Mouse (Mus musculus): Measurements from ENCODE around the gene Rab12. TPM values are rescaled to one million over a fixed set of nuclear protein-coding genes. Genes with fewer than 3 reads are reported as not detected.

Rab12 gene
- 20.1 and 22.8 TPM in 2 replicates for total RNA-seq (2012; rRNA removed)

GRCm38 (mm10) chr17:66519554-66520553 is at the start of gene Rab12:
TSS of gene Rab12 (minus strand) at chr17:66519729.
- H3K4me3 ChIP-seq (ENCODE audit: insufficient read depth in 1 of 2, low read depth in 1 of 2, low read length in 2 of 2, poor library complexity in 1 of 2, severe bottlenecking in 1 of 2): peak within 1 kb of the TSS; percentile 82 to 87
- peak; percentile 75 for TF ChIP-seq HCFC1 (IDR thresholded peaks at IDR 0.05; ENCODE audit: borderline replicate concordance, insufficient read depth, low read length)
- TF ChIP-seq ZNF384 (IDR thresholded peaks at IDR 0.05; ENCODE audit: low read depth, low read length): no peak
- no peaks in the 10 kb centered on the region for H3K9me3 ChIP-seq (ENCODE audit: control insufficient read depth, insufficient read depth, low read depth, low read length)
- peaks cover under 1 to 5% of the 10 kb centered on the region in 2 experiments; a peak in 3 of 4 replicates for H3K4me1 ChIP-seq (ENCODE audit: control insufficient read depth in 2 of 2, insufficient read depth in 2 of 2, low read length in 2 of 2, poor library complexity in 1 of 2)
- DNase-seq (ENCODE audit: low read depth, low spot score): no peak
- no peak within 1 kb of the TSS for H3K27ac ChIP-seq (ENCODE audit: insufficient read depth, low read depth, low read length, poor library complexity, severe bottlenecking)
- H3K36me3 ChIP-seq (ENCODE audit: control insufficient read depth, insufficient read depth, low read length, poor library complexity, severe bottlenecking): no peaks in the 10 kb centered on the region; the same call in 1 of the 2 replicates
- H3K9ac ChIP-seq (ENCODE audit: insufficient read depth, low read depth, low read length, poor library complexity, severe bottlenecking): peak within 1 kb of the TSS; percentile 87
- in situ Hi-C loops (cut with MboI; ENCODE audit: low sequenced_read_pairs in 2 of 2, unreplicated experiment in 2 of 2): no loop called here

- in situ Hi-C loops (cut with MboI; ENCODE audit: low sequenced_read_pairs in 2 of 2, unreplicated experiment in 2 of 2): no loop called here
- Histone ChIP-seq H3K9ac (ENCODE audit: insufficient read depth, low read depth, low read length, poor library complexity, severe bottlenecking) (no peak overlapping the region), H3K9me3 (ENCODE audit: control insufficient read depth, insufficient read depth, low read depth, low read length) (no peaks in the 10 kb centered on the region), H3K4me1 (ENCODE audit: control insufficient read depth in 2 of 2, insufficient read depth in 2 of 2, low read length in 2 of 2, poor library complexity in 1 of 2) (no peaks in the 10 kb centered on the region), H3K36me3 (ENCODE audit: control insufficient read depth, insufficient read depth, low read length, poor library complexity, severe bottlenecking) (no peaks in the 10 kb centered on the region), H3K4me3 (ENCODE audit: insufficient read depth in 1 of 2, low read depth in 1 of 2, low read length in 2 of 2, poor library complexity in 1 of 2, severe bottlenecking in 1 of 2) (no peak overlapping the region), H3K27ac (ENCODE audit: insufficient read depth, low read depth, low read length, poor library complexity, severe bottlenecking) (no peak overlapping the region)
- DNase-seq (ENCODE audit: low read depth, low spot score): no peak
- TF ChIP-seq CHD2 (IDR thresholded peaks at IDR 0.05; ENCODE audit: low read depth, low read length) (no peak), HCFC1 (IDR thresholded peaks at IDR 0.05; ENCODE audit: borderline replicate concordance, insufficient read depth, low read length) (no peak), ZNF384 (IDR thresholded peaks at IDR 0.05; ENCODE audit: low read depth, low read length) (no peak)
Measured at GRCm38 (mm10) chr17:66564213-66564612, 44.7 kb upstream of the Rab12 start.

DNA sequence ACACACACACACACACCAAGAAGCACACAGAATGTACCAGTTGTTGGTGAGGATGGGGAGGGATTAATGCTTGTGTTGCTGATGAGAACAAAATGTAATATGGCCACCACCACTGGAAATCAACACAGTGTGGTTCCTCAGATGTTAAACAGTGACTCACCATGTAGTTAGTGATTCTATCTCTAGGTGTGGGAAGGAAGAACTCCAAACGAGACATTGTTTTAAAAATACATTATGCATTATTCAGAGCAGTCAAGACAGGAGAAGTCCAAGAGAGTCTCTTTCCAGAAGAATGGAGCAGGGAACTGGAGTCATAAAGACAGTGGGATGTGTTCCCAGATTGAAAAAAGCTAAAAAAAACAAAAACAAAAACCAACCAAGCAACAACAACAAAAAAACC is 44.0 kb upstream of the Rab12 start:
- H3K9me3 ChIP-seq (ENCODE audit: control insufficient read depth, insufficient read depth, low read depth, low read length): no peaks in the 10 kb centered on the region
- no peak overlapping the region for H3K27ac ChIP-seq (ENCODE audit: insufficient read depth, low read depth, low read length, poor library complexity, severe bottlenecking)
- no peak for DNase-seq (ENCODE audit: low read depth, low spot score)

GRCm38 (mm10) chr17:66561380-66561779 is 41.9 kb upstream of the Rab12 start:
- Histone ChIP-seq H3K36me3 (ENCODE audit: control insufficient read depth, insufficient read depth, low read length, poor library complexity, severe bottlenecking) (no peaks in the 10 kb centered on the region), H3K27ac (ENCODE audit: insufficient read depth, low read depth, low read length, poor library complexity, severe bottlenecking) (no peak overlapping the region), H3K9me3 (ENCODE audit: control insufficient read depth, insufficient read depth, low read depth, low read length) (no peaks in the 10 kb centered on the region), H3K4me1 (ENCODE audit: control insufficient read depth in 2 of 2, insufficient read depth in 2 of 2, low read length in 2 of 2, poor library complexity in 1 of 2) (no peaks in the 10 kb centered on the region), H3K4me3 (ENCODE audit: insufficient read depth in 1 of 2, low read depth in 1 of 2, low read length in 2 of 2, poor library complexity in 1 of 2, severe bottlenecking in 1 of 2) (no peak overlapping the region), H3K9ac (ENCODE audit: insufficient read depth, low read depth, low read length, poor library complexity, severe bottlenecking) (no peak overlapping the region)
- in situ Hi-C loops (cut with MboI; ENCODE audit: low sequenced_read_pairs in 2 of 2, unreplicated experiment in 2 of 2): no loop called here
- TF ChIP-seq MAFK (IDR thresholded peaks at IDR 0.05; ENCODE audit: insufficient read depth, low read depth, low read length): no peak
- no peak for TF ChIP-seq ZNF384 (IDR thresholded peaks at IDR 0.05; ENCODE audit: low read depth, low read length)
- no peak for DNase-seq (ENCODE audit: low read depth, low spot score)

More for the DNA sequence above, 44.0 kb upstream of the Rab12 start:
- H3K4me3 ChIP-seq (ENCODE audit: insufficient read depth in 1 of 2, low read depth in 1 of 2, low read length in 2 of 2, poor library complexity in 1 of 2, severe bottlenecking in 1 of 2): no peak overlapping the region
- no peak overlapping the region for H3K9ac ChIP-seq (ENCODE audit: insufficient read depth, low read depth, low read length, poor library complexity, severe bottlenecking)
- TF ChIP-seq CHD2 (IDR thresholded peaks at IDR 0.05; ENCODE audit: low read depth, low read length) (no peak), ZNF384 (IDR thresholded peaks at IDR 0.05; ENCODE audit: low read depth, low read length) (no peak), HCFC1 (IDR thresholded peaks at IDR 0.05; ENCODE audit: borderline replicate concordance, insufficient read depth, low read length) (no peak), MAFK (IDR thresholded peaks at IDR 0.05; ENCODE audit: insufficient read depth, low read depth, low read length) (no peak), ZC3H11A (IDR thresholded peaks at IDR 0.05; ENCODE audit: borderline replicate concordance, low read depth, low read length) (no peak)
- in situ Hi-C loops (cut with MboI; ENCODE audit: low sequenced_read_pairs in 2 of 2, unreplicated experiment in 2 of 2): no loop called here
- no peaks in the 10 kb centered on the region for H3K36me3 ChIP-seq (ENCODE audit: control insufficient read depth, insufficient read depth, low read length, poor library complexity, severe bottlenecking)
- H3K4me1 ChIP-seq (ENCODE audit: control insufficient read depth in 2 of 2, insufficient read depth in 2 of 2, low read length in 2 of 2, poor library complexity in 1 of 2): no peaks in the 10 kb centered on the region
